ENCODE assay signal across 33 mouse cellular contexts in the genomic region with DNA sequence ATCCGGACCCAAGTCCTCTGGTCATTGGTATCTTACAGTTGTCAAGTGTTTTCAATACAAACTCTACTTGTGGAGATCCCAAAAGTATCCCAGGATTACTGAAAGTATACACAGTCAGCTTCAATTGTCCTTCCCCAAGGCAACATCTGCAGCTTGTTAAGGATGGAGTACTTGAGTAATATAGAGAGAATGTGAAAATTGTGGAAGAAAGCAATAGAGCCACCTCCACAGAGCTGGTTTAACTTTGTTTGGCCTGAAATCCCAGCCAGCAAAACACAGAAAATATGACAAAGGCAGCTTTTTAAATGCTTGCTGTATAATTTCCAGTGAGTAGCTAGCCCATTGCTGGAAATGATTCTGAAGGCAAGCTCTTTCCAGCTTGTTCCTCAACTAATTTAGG.
DNase-seq lines count a peak whose midpoint lies in the region; ATAC-seq lines count a peak whose summit lies in the region.
"Had no signal": no experiment of that assay in that cellular context is flagged by ENCODE, and none has a peak within 500 bp of the region (broad histone marks: within the 10 kb centered on the region; RNA-seq: fewer than 3 reads in every experiment).

No protein-coding gene starts in this region.

- no peak for ATAC-seq in embryonic facial prominence, embryonic 11.5 days (replicated peaks; ENCODE audit: insufficient number of reproducible peaks, low FRiP score, low TSS enrichment, low read depth)
- ATAC-seq in embryonic facial prominence, embryonic 14.5 days (ENCODE audit: low read depth) = no peak
- ATAC-seq: activated CD4-positive, CD25-positive, alpha-beta regulatory T cell, adult 4 months; forebrain, embryonic 13.5 days; forebrain, postnatal 0 days; hindbrain, embryonic 16.5 days; intestine, embryonic 15.5 days had no signal

- H3K27me3 ChIP-seq in embryonic facial prominence, embryonic 11.5 days (ENCODE audit: control insufficient read depth, insufficient read depth, low read length) = no peaks in the 10 kb centered on the region
- H3K27me3 ChIP-seq in embryonic facial prominence, embryonic 10.5 days (replicated peaks; ENCODE audit: low read depth, poor library complexity, severe bottlenecking) = no peaks in the 10 kb centered on the region
- H3K27me3 ChIP-seq in embryonic facial prominence, embryonic 14.5 days (replicated peaks; ENCODE audit: control insufficient read depth, insufficient read depth, low read length) = no peaks in the 10 kb centered on the region
- H3K27me3 ChIP-seq: CH12.LX; embryonic facial prominence, embryonic 13.5 days; forebrain, embryonic 13.5 days; heart, embryonic 12.5 days; heart, embryonic 15.5 days; hindbrain, embryonic 13.5 days; intestine, embryonic 15.5 days had no signal

- 74% methylated on average over 1 of the region's 1 CpGs for WGBS in embryonic facial prominence, embryonic 11.5 days
- WGBS in embryonic facial prominence, embryonic 10.5 days = 81% methylated on average over 1 of the region's 1 CpGs
- 70% methylated on average over 1 of the region's 1 CpGs for WGBS in embryonic facial prominence, embryonic 14.5 days

- H3K9ac ChIP-seq in embryonic facial prominence, embryonic 11.5 days (replicated peaks; ENCODE audit: low read length) = no peak overlapping the region
- no peak overlapping the region for H3K9ac ChIP-seq in embryonic facial prominence, embryonic 14.5 days (ENCODE audit: low read depth, low read length)
- H3K9ac ChIP-seq: embryonic facial prominence, embryonic 13.5 days; forebrain, embryonic 13.5 days; forebrain, postnatal 0 days; heart, embryonic 12.5 days; heart, embryonic 15.5 days; hindbrain, embryonic 13.5 days; intestine, embryonic 15.5 days had no signal

- no peak overlapping the region for H3K4me2 ChIP-seq in embryonic facial prominence, embryonic 11.5 days (ENCODE audit: low read depth, low read length)
- H3K4me2 ChIP-seq in embryonic facial prominence, embryonic 14.5 days (ENCODE audit: low read depth, low read length) = no peak overlapping the region
- H3K4me2 ChIP-seq: embryonic facial prominence, embryonic 13.5 days; forebrain, embryonic 13.5 days; heart, embryonic 12.5 days; heart, embryonic 15.5 days; hindbrain, embryonic 13.5 days; intestine, embryonic 15.5 days had no signal

- H3K36me3 ChIP-seq in embryonic facial prominence, embryonic 11.5 days (replicated peaks; ENCODE audit: control insufficient read depth, insufficient read depth, low read depth, low read length) = no peaks in the 10 kb centered on the region
- H3K36me3 ChIP-seq in embryonic facial prominence, embryonic 10.5 days (replicated peaks) = no peaks in the 10 kb centered on the region
- no peaks in the 10 kb centered on the region for H3K36me3 ChIP-seq in embryonic facial prominence, embryonic 14.5 days (ENCODE audit: control insufficient read depth, insufficient read depth, low read length)
- H3K36me3 ChIP-seq: embryonic facial prominence, embryonic 13.5 days; forebrain, embryonic 10.5 days; G1E; heart, embryonic 12.5 days; heart, embryonic 15.5 days; hindbrain, embryonic 10.5 days; hindbrain, embryonic 13.5 days; intestine, embryonic 15.5 days had no signal

- no peaks in the 10 kb centered on the region for H3K4me1 ChIP-seq in embryonic facial prominence, embryonic 11.5 days (ENCODE audit: control insufficient read depth, insufficient read depth, low read length)
- no peaks in the 10 kb centered on the region for H3K4me1 ChIP-seq in embryonic facial prominence, embryonic 10.5 days
- no peaks in the 10 kb centered on the region for H3K4me1 ChIP-seq in embryonic facial prominence, embryonic 14.5 days (ENCODE audit: control insufficient read depth, insufficient read depth, low read length)
- H3K4me1 ChIP-seq: forebrain, embryonic 10.5 days; forebrain, embryonic 13.5 days; heart, embryonic 12.5 days; heart, embryonic 15.5 days; hindbrain, embryonic 10.5 days; hindbrain, embryonic 13.5 days; intestine, embryonic 15.5 days had no signal

- H3K4me3 ChIP-seq in embryonic facial prominence, embryonic 11.5 days (ENCODE audit: low read depth, low read length) = no peak overlapping the region
- H3K4me3 ChIP-seq in embryonic facial prominence, embryonic 10.5 days = no peak overlapping the region
- H3K4me3 ChIP-seq in embryonic facial prominence, embryonic 14.5 days (ENCODE audit: low read depth, low read length) = no peak overlapping the region
- H3K4me3 ChIP-seq: embryonic facial prominence, embryonic 13.5 days; erythroblast, embryonic 14.5 days; forebrain, embryonic 10.5 days; forebrain, embryonic 13.5 days; gastrocnemius, adult 2 months; heart, embryonic 12.5 days; heart, embryonic 15.5 days; hindbrain, embryonic 10.5 days; hindbrain, embryonic 13.5 days; intestine, embryonic 15.5 days had no signal

- no peak overlapping the region for H3K27ac ChIP-seq in embryonic facial prominence, embryonic 11.5 days (replicated peaks; ENCODE audit: low read depth, low read length)
- H3K27ac ChIP-seq in embryonic facial prominence, embryonic 10.5 days (replicated peaks) = no peak overlapping the region
- no peak overlapping the region for H3K27ac ChIP-seq in embryonic facial prominence, embryonic 14.5 days (replicated peaks; ENCODE audit: low read depth, low read length)
- H3K27ac ChIP-seq: embryonic facial prominence, embryonic 13.5 days; forebrain, embryonic 10.5 days; forebrain, embryonic 13.5 days; gastrocnemius, adult 2 months; heart, embryonic 15.5 days; hindbrain, embryonic 10.5 days; hindbrain, embryonic 13.5 days; intestine, embryonic 15.5 days had no signal

- no peaks in the 10 kb centered on the region for H3K9me3 ChIP-seq in embryonic facial prominence, embryonic 11.5 days (replicated peaks; ENCODE audit: control insufficient read depth, low read length)
- H3K9me3 ChIP-seq in embryonic facial prominence, embryonic 10.5 days = no peaks in the 10 kb centered on the region
- no peaks in the 10 kb centered on the region for H3K9me3 ChIP-seq in embryonic facial prominence, embryonic 14.5 days (ENCODE audit: control insufficient read depth, low read length)
- H3K9me3 ChIP-seq: embryonic facial prominence, embryonic 13.5 days; forebrain, embryonic 10.5 days; forebrain, embryonic 13.5 days; G1E; heart, embryonic 12.5 days; heart, embryonic 15.5 days; hindbrain, embryonic 10.5 days; hindbrain, embryonic 13.5 days; intestine, embryonic 15.5 days had no signal

- DNase-seq in embryonic facial prominence, embryonic 11.5 days (ENCODE audit: low spot score) = peak; percentile 29
- no peak for DNase-seq in embryonic facial prominence, embryonic 10.5 days (ENCODE audit: low spot score)
- DNase-seq in embryonic facial prominence, embryonic 14.5 days (ENCODE audit: low spot score) = peak; percentile 65
- peak; percentile 64 for DNase-seq in fibroblast of lung, adult 2 months (ENCODE audit: low read depth)
- no peak for DNase-seq in embryo, embryonic 11 days
- no peak for DNase-seq in cerebellum, adult 9-10 months
- DNase-seq: adrenal gland, postnatal 10 days; adrenal gland, postnatal 36 days; B cell, adult 2 months; cerebellum, adult 18-20 months; cerebellum, adult 9-11 months; cerebellum, postnatal 36 days; forebrain, postnatal 0 days; gastrocnemius, adult 2 months; gastrocnemius, postnatal 14 days; heart, adult 11 months; heart, postnatal 10 days; heart, postnatal 36 days; kidney, adult 11 months; kidney, adult 8-10 months had no signal

Comparison
In these comparisons a context has a peak if more than half of its experiments do, and no peak if none do; other contexts are left out.
1. DNase-seq: peak in embryonic facial prominence, embryonic 11.5 days (single experiment), embryonic facial prominence, embryonic 14.5 days (single experiment) and fibroblast of lung, adult 2 months (single experiment); none in embryonic facial prominence, embryonic 10.5 days (single experiment), embryo, embryonic 11 days (single experiment) and cerebellum, adult 9-10 months (single experiment).